Mouse (Mus musculus) C2C12 (cell line): ENCODE data around the gene Lmod2.

Source experiments
- CTCF ChIP-seq: IDR thresholded peaks from one replicate; pipeline ENCODE4 v1.5.1; 2011; ENCODE audit not compliant: control insufficient read depth, insufficient read depth, insufficient read length
- USF1 ChIP-seq: IDR thresholded peaks from one replicate; pipeline ENCODE4 v1.6.1; 2011; ENCODE audit warnings: low read depth, mild to moderate bottlenecking, control low read depth, moderate library complexity

- TF ChIP-seq CTCF: no peak
- TF ChIP-seq USF1: no peak
These were observed 45.5 kb upstream of the Lmod2 start for GRCm38 (mm10) chr6:24552046-24552445.
